Mouse (Mus musculus): ENCODE measurements around the gene Gm15557. TPM values are rescaled to one million over a fixed set of nuclear protein-coding genes. Genes with fewer than 3 reads are reported as not detected.

Gene Gm15557
- total and polyA plus RNA-seq, 2 experiments from 2014 or later, result not detected

- Histone ChIP-seq H3K4me1 (ENCODE audit: control insufficient read depth, insufficient read depth) (peaks cover 12% of the 10 kb centered on the region), H3K4me3 (ENCODE audit: low read depth, low read length) (no peak overlapping the region), H3K4me2 (ENCODE audit: low read depth, low read length) (no peak overlapping the region), H3K9me3 (replicated peaks; ENCODE audit: control insufficient read depth, low read length) (no peaks in the 10 kb centered on the region), H3K27ac (ENCODE audit: low read depth) (no peak overlapping the region), H3K36me3 (replicated peaks; ENCODE audit: control insufficient read depth, insufficient read depth, low read length) (peaks cover 87% of the 10 kb centered on the region), H3K9ac (replicated peaks; ENCODE audit: low read depth, low read length) (no peak overlapping the region), H3K27me3 (ENCODE audit: control insufficient read depth, insufficient read depth, low read length) (no peaks in the 10 kb centered on the region)
- no peak for ATAC-seq (ENCODE audit: insufficient read depth, low read depth)
- TF ChIP-seq EP300 (IDR thresholded peaks at IDR 0.05; ENCODE audit: low read depth), result no peak
- TF ChIP-seq CTCF (IDR thresholded peaks at IDR 0.05; ENCODE audit: low read depth), result no peak
- WGBS, result 79% methylated on average over 10 of the region's 10 CpGs
- DNase-seq (ENCODE audit: low spot score), result no peak
Measured at GRCm38 (mm10) chr2:155991151-155991550, 50.6 kb downstream of the Gm15557 start.

GRCm38 (mm10) chr2:155991863-155992321, 51.4 kb downstream of the Gm15557 start:
- DNase-seq (ENCODE audit: low spot score) (peak; percentile 72), ATAC-seq (ENCODE audit: insufficient read depth, low read depth) (peak; percentile 78)
- WGBS, result 34% methylated on average over 14 of the region's 14 CpGs
- Histone ChIP-seq H3K4me3 (ENCODE audit: low read depth, low read length) (no peak overlapping the region), H3K27ac (ENCODE audit: low read depth) (0 out of 2 replicates have a peak overlapping the region, but pooled peaks have one; percentile 44), H3K4me2 (ENCODE audit: low read depth, low read length) (no peak overlapping the region), H3K9me3 (replicated peaks; ENCODE audit: control insufficient read depth, low read length) (no peaks in the 10 kb centered on the region), H3K36me3 (replicated peaks; ENCODE audit: control insufficient read depth, insufficient read depth, low read length) (peaks cover 88% of the 10 kb centered on the region), H3K9ac (replicated peaks; ENCODE audit: low read depth, low read length) (peak overlapping the region; percentile 7; the same call in 1 of the 2 replicates), H3K27me3 (ENCODE audit: control insufficient read depth, insufficient read depth, low read length) (no peaks in the 10 kb centered on the region), H3K4me1 (ENCODE audit: control insufficient read depth, insufficient read depth) (peaks cover 12% of the 10 kb centered on the region)
- TF ChIP-seq CTCF (IDR thresholded peaks at IDR 0.05; ENCODE audit: low read depth) (peak; percentile 23; the same call in 1 of the 2 replicates), EP300 (IDR thresholded peaks at IDR 0.05; ENCODE audit: low read depth) (no peak)

Other genes starting within 250 kb of the Gm15557 start
- gene Trpc4ap, start 248.3 kb upstream of the Gm15557 start, total RNA-seq (2014; rRNA removed; ENCODE audit: low replicate concordance), result 83.8 and 84.8 TPM in 2 replicates
- 67.0 and 70.5 TPM in 2 replicates for gene Trpc4ap, start 248.3 kb upstream of the Gm15557 start, polyA plus RNA-seq (2015; fragmentation: Nextera tagmentation; extraction: Ambion mirVana)
- 9.7 and 18.4 TPM in 2 replicates for gene Edem2, start 211.3 kb upstream of the Gm15557 start, total RNA-seq (2014; rRNA removed; ENCODE audit: low replicate concordance)
- gene Edem2, start 211.3 kb upstream of the Gm15557 start, polyA plus RNA-seq (2015; fragmentation: Nextera tagmentation; extraction: Ambion mirVana), result 14.8 and 18.1 TPM in 2 replicates
- gene Gm17581, start 204.9 kb upstream of the Gm15557 start, total RNA-seq (2014; rRNA removed; ENCODE audit: low replicate concordance), result not detected in 2 replicates
- gene Gm17581, start 204.9 kb upstream of the Gm15557 start, polyA plus RNA-seq (2015; fragmentation: Nextera tagmentation; extraction: Ambion mirVana), result not detected in 2 replicates
- gene Procr, start 189.6 kb upstream of the Gm15557 start, total RNA-seq (2014; rRNA removed; ENCODE audit: low replicate concordance), result 3.4 and 9.3 TPM in 2 replicates
- gene Procr, start 189.6 kb upstream of the Gm15557 start, polyA plus RNA-seq (2015; fragmentation: Nextera tagmentation; extraction: Ambion mirVana), result 4.0 and 4.7 TPM in 2 replicates
- 0.04 and 0.38 TPM in 2 replicates for gene Mmp24, start 165.4 kb upstream of the Gm15557 start, total RNA-seq (2014; rRNA removed; ENCODE audit: low replicate concordance)
- 0.03 and 0.04 TPM in 2 replicates for gene Mmp24, start 165.4 kb upstream of the Gm15557 start, polyA plus RNA-seq (2015; fragmentation: Nextera tagmentation; extraction: Ambion mirVana)
- gene BC029722, start 121.3 kb upstream of the Gm15557 start, total RNA-seq (2014; rRNA removed; ENCODE audit: low replicate concordance), result 14.1 and 14.7 TPM in 2 replicates
- gene BC029722, start 121.3 kb upstream of the Gm15557 start, polyA plus RNA-seq (2015; fragmentation: Nextera tagmentation; extraction: Ambion mirVana), result 20.9 and 21.4 TPM in 2 replicates
- gene Eif6, start 113.8 kb upstream of the Gm15557 start, total RNA-seq (2014; rRNA removed; ENCODE audit: low replicate concordance), result 96.9 and 101 TPM in 2 replicates
- gene Eif6, start 113.8 kb upstream of the Gm15557 start, polyA plus RNA-seq (2015; fragmentation: Nextera tagmentation; extraction: Ambion mirVana), result 96.6 and 102 TPM in 2 replicates
- not detected in 2 replicates for gene Fam83c, start 105.9 kb upstream of the Gm15557 start, total RNA-seq (2014; rRNA removed; ENCODE audit: low replicate concordance)
- gene Fam83c, start 105.9 kb upstream of the Gm15557 start, polyA plus RNA-seq (2015; fragmentation: Nextera tagmentation; extraction: Ambion mirVana), result 0.04 TPM in 2 replicates
- 85.7 and 167 TPM in 2 replicates for gene Uqcc1, start 10.4 kb upstream of the Gm15557 start, total RNA-seq (2014; rRNA removed; ENCODE audit: low replicate concordance)
- 149 and 167 TPM in 2 replicates for gene Uqcc1, start 10.4 kb upstream of the Gm15557 start, polyA plus RNA-seq (2015; fragmentation: Nextera tagmentation; extraction: Ambion mirVana)
- gene Gdf5, start 4.6 kb downstream of the Gm15557 start, total RNA-seq (2014; rRNA removed; ENCODE audit: low replicate concordance), result 0.84 TPM in 1 of 2 replicates, not detected in the other
- gene Gdf5, start 4.6 kb downstream of the Gm15557 start, polyA plus RNA-seq (2015; fragmentation: Nextera tagmentation; extraction: Ambion mirVana), result 0.10 and 0.22 TPM in 2 replicates
- 3.7 and 9.8 TPM in 2 replicates for gene Cep250, start 15.7 kb downstream of the Gm15557 start, total RNA-seq (2014; rRNA removed; ENCODE audit: low replicate concordance)
- 3.6 and 4.0 TPM in 2 replicates for gene Cep250, start 15.7 kb downstream of the Gm15557 start, polyA plus RNA-seq (2015; fragmentation: Nextera tagmentation; extraction: Ambion mirVana)
- 0.04 and 0.58 TPM in 2 replicates for gene 6430550D23Rik, start 67.2 kb downstream of the Gm15557 start, total RNA-seq (2014; rRNA removed; ENCODE audit: low replicate concordance)
- gene 6430550D23Rik, start 67.2 kb downstream of the Gm15557 start, polyA plus RNA-seq (2015; fragmentation: Nextera tagmentation; extraction: Ambion mirVana), result 0.10 and 0.65 TPM in 2 replicates
- gene Ergic3, start 67.3 kb downstream of the Gm15557 start, total RNA-seq (2014; rRNA removed; ENCODE audit: low replicate concordance), result 73.9 and 94.5 TPM in 2 replicates
- gene Ergic3, start 67.3 kb downstream of the Gm15557 start, polyA plus RNA-seq (2015; fragmentation: Nextera tagmentation; extraction: Ambion mirVana), result 99.5 and 100 TPM in 2 replicates
- 0.61 TPM in 1 of 2 replicates, not detected in the other for gene Fer1l4, start 112.2 kb downstream of the Gm15557 start, total RNA-seq (2014; rRNA removed; ENCODE audit: low replicate concordance)
- gene Fer1l4, start 112.2 kb downstream of the Gm15557 start, polyA plus RNA-seq (2015; fragmentation: Nextera tagmentation; extraction: Ambion mirVana), result not detected in 2 replicates
- gene Spag4, start 124.4 kb downstream of the Gm15557 start, total RNA-seq (2014; rRNA removed; ENCODE audit: low replicate concordance), result 0.08 and 2.1 TPM in 2 replicates
- gene Spag4, start 124.4 kb downstream of the Gm15557 start, polyA plus RNA-seq (2015; fragmentation: Nextera tagmentation; extraction: Ambion mirVana), result 0.84 and 1.2 TPM in 2 replicates
- gene Cpne1, start 171.2 kb downstream of the Gm15557 start, total RNA-seq (2014; rRNA removed; ENCODE audit: low replicate concordance), result 47.5 and 55.5 TPM in 2 replicates
- gene Cpne1, start 171.2 kb downstream of the Gm15557 start, polyA plus RNA-seq (2015; fragmentation: Nextera tagmentation; extraction: Ambion mirVana), result 18.3 and 18.6 TPM in 2 replicates
- 33.2 and 35.0 TPM in 2 replicates for gene Rbm12, start 171.2 kb downstream of the Gm15557 start, total RNA-seq (2014; rRNA removed; ENCODE audit: low replicate concordance)
- gene Rbm12, start 171.2 kb downstream of the Gm15557 start, polyA plus RNA-seq (2015; fragmentation: Nextera tagmentation; extraction: Ambion mirVana), result 8.8 and 9.5 TPM in 2 replicates
- gene Gm28036, start 186.4 kb downstream of the Gm15557 start, total RNA-seq (2014; rRNA removed; ENCODE audit: low replicate concordance), result 25.7 and 36.5 TPM in 2 replicates
- 4.1 and 6.2 TPM in 2 replicates for gene Gm28036, start 186.4 kb downstream of the Gm15557 start, polyA plus RNA-seq (2015; fragmentation: Nextera tagmentation; extraction: Ambion mirVana)
- 113 and 154 TPM in 2 replicates for gene Romo1, start 203.3 kb downstream of the Gm15557 start, total RNA-seq (2014; rRNA removed; ENCODE audit: low replicate concordance)
- gene Romo1, start 203.3 kb downstream of the Gm15557 start, polyA plus RNA-seq (2015; fragmentation: Nextera tagmentation; extraction: Ambion mirVana), result 607 and 610 TPM in 2 replicates
- gene Nfs1, start 203.5 kb downstream of the Gm15557 start, total RNA-seq (2014; rRNA removed; ENCODE audit: low replicate concordance), result 104 and 106 TPM in 2 replicates
- gene Nfs1, start 203.5 kb downstream of the Gm15557 start, polyA plus RNA-seq (2015; fragmentation: Nextera tagmentation; extraction: Ambion mirVana), result 71.4 and 75.1 TPM in 2 replicates
- 272 and 376 TPM in 2 replicates for gene Rbm39, start 239.5 kb downstream of the Gm15557 start, total RNA-seq (2014; rRNA removed; ENCODE audit: low replicate concordance)
- 315 and 343 TPM in 2 replicates for gene Rbm39, start 239.5 kb downstream of the Gm15557 start, polyA plus RNA-seq (2015; fragmentation: Nextera tagmentation; extraction: Ambion mirVana)

All from heart, postnatal 0 days (tissue).